18 mouse cellular contexts compared by ENCODE assay signal in the genomic region with DNA sequence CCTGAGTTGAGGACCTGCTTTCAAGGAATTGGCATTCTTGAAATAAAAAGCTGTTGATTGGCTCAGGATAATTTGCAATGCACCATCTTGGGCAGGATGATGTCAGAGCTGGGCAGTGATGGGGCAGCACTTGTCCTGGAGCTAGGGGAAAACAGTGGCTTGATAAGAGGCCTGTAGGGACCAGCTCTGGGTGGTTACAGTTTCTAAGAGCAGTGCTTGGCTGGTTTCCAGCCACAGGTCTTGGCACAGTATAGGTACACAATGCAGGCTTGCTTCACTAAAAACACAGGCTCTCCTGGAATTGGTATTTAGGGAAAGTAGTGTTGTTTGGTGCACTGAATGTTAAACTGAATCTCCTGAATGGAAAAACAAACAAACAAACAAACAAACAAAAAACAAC.
A peak's percentile ranks its signal among the peaks of the same experiment; 100 is the strongest.
DNase-seq lines count a peak whose midpoint lies in the region; ATAC-seq and TF ChIP-seq lines count a peak whose summit lies in the region.
"Had no signal": no experiment of that assay in that cellular context is flagged by ENCODE, and none has a peak within 500 bp of the region (broad histone marks: within the 10 kb centered on the region; RNA-seq: fewer than 3 reads in every experiment).

No protein-coding gene starts in this region.

- H3K9ac ChIP-seq in heart, postnatal 0 days (replicated peaks; ENCODE audit: low read depth, low read length) = no peak overlapping the region
- no peak overlapping the region for H3K9ac ChIP-seq in heart, embryonic 12.5 days
- no peak overlapping the region for H3K9ac ChIP-seq in lung, embryonic 14.5 days
- H3K9ac ChIP-seq in stomach, embryonic 15.5 days = no peak overlapping the region
- H3K9ac ChIP-seq: forebrain, embryonic 13.5 days; limb, embryonic 13.5 days; neural tube, embryonic 15.5 days had no signal

- no peaks in the 10 kb centered on the region; the same call in 1 of the 2 replicates for H3K27me3 ChIP-seq in heart, postnatal 0 days (ENCODE audit: control insufficient read depth, insufficient read depth, low read length)
- no peaks in the 10 kb centered on the region; the same call in 1 of the 2 replicates for H3K27me3 ChIP-seq in heart, embryonic 12.5 days (replicated peaks)
- no peaks in the 10 kb centered on the region for H3K27me3 ChIP-seq in lung, embryonic 14.5 days (ENCODE audit: insufficient read depth, low read length)
- no peaks in the 10 kb centered on the region for H3K27me3 ChIP-seq in stomach, embryonic 15.5 days (replicated peaks)
- H3K27me3 ChIP-seq: forebrain, embryonic 13.5 days; limb, embryonic 13.5 days; neural tube, embryonic 15.5 days had no signal

- H3K4me2 ChIP-seq in heart, postnatal 0 days (ENCODE audit: low read depth, low read length) = no peak overlapping the region
- no peak overlapping the region for H3K4me2 ChIP-seq in heart, embryonic 12.5 days
- H3K4me2 ChIP-seq in lung, embryonic 14.5 days = no peak overlapping the region
- H3K4me2 ChIP-seq in stomach, embryonic 15.5 days = no peak overlapping the region
- H3K4me2 ChIP-seq: forebrain, embryonic 13.5 days; limb, embryonic 13.5 days; midbrain, embryonic 12.5 days; neural tube, embryonic 15.5 days had no signal

- no peaks in the 10 kb centered on the region for H3K9me3 ChIP-seq in heart, postnatal 0 days (replicated peaks; ENCODE audit: control insufficient read depth, low read length)
- no peaks in the 10 kb centered on the region for H3K9me3 ChIP-seq in heart, embryonic 12.5 days (replicated peaks)
- no peaks in the 10 kb centered on the region for H3K9me3 ChIP-seq in lung, embryonic 14.5 days (ENCODE audit: low read depth, low read length)
- H3K9me3 ChIP-seq in stomach, embryonic 15.5 days = no peaks in the 10 kb centered on the region
- H3K9me3 ChIP-seq: forebrain, embryonic 13.5 days; limb, embryonic 13.5 days; midbrain, embryonic 12.5 days; neural tube, embryonic 15.5 days had no signal

- no peak for TF ChIP-seq EP300 in heart, postnatal 0 days (IDR thresholded peaks at IDR 0.05; ENCODE audit: low read depth)

- peak; percentile 60 for ATAC-seq in heart, postnatal 0 days (ENCODE audit: insufficient read depth, low read depth)
- ATAC-seq in heart, embryonic 12.5 days (ENCODE audit: insufficient number of reproducible peaks, low FRiP score) = no peak
- ATAC-seq in lung, embryonic 14.5 days (ENCODE audit: insufficient read depth) = no peak
- peak; percentile 68; the same call in 1 of the 2 replicates for ATAC-seq in stomach, embryonic 15.5 days (ENCODE audit: insufficient read depth, low FRiP score, low read depth)
- ATAC-seq: forebrain, embryonic 13.5 days; hindbrain, postnatal 0 days had no signal

- H3K4me3 ChIP-seq in heart, postnatal 0 days (ENCODE audit: low read depth, low read length) = no peak overlapping the region
- H3K4me3 ChIP-seq in heart, embryonic 12.5 days = no peak overlapping the region
- no peak overlapping the region for H3K4me3 ChIP-seq in lung, embryonic 14.5 days (ENCODE audit: low read depth, low read length)
- no peak overlapping the region for H3K4me3 ChIP-seq in stomach, embryonic 15.5 days (replicated peaks)
- H3K4me3 ChIP-seq: forebrain, embryonic 13.5 days; limb, embryonic 13.5 days; midbrain, embryonic 12.5 days; myocyte; neural tube, embryonic 15.5 days had no signal

- DNase-seq in heart, postnatal 0 days (ENCODE audit: low spot score) = peak; percentile 7
- DNase-seq in lung, embryonic 14.5 days = peak; percentile 33
- DNase-seq in lung, postnatal 10 days = no peak
- DNase-seq in kidney, adult 9 months = peak; percentile 42
- DNase-seq in embryo, embryonic 9.5 days (ENCODE audit: extremely low spot score) = no peak
- DNase-seq: cerebellum, postnatal 10 days; embryo, embryonic 11 days; heart, postnatal 14 days; right cerebral cortex, postnatal 4 days had no signal

- H3K27ac ChIP-seq in heart, postnatal 0 days (ENCODE audit: low read depth) = no peak overlapping the region
- H3K27ac ChIP-seq in heart, embryonic 12.5 days (ENCODE audit: poor library complexity, severe bottlenecking) = no peak overlapping the region
- no peak overlapping the region for H3K27ac ChIP-seq in lung, embryonic 14.5 days (ENCODE audit: low read depth)
- no peak overlapping the region for H3K27ac ChIP-seq in stomach, embryonic 15.5 days
- H3K27ac ChIP-seq: forebrain, embryonic 13.5 days; hindbrain, postnatal 0 days; kidney, postnatal 0 days; limb, embryonic 13.5 days; midbrain, embryonic 12.5 days; neural tube, embryonic 15.5 days had no signal

- H3K36me3 ChIP-seq in heart, postnatal 0 days (replicated peaks; ENCODE audit: control insufficient read depth, insufficient read depth, low read length) = no peaks in the 10 kb centered on the region
- H3K36me3 ChIP-seq in heart, embryonic 12.5 days = no peaks in the 10 kb centered on the region
- H3K36me3 ChIP-seq in lung, embryonic 14.5 days (ENCODE audit: insufficient read depth) = no peaks in the 10 kb centered on the region
- no peaks in the 10 kb centered on the region for H3K36me3 ChIP-seq in stomach, embryonic 15.5 days
- H3K36me3 ChIP-seq: limb, embryonic 13.5 days; midbrain, embryonic 12.5 days; neural tube, embryonic 15.5 days had no signal

- no peaks in the 10 kb centered on the region for H3K4me1 ChIP-seq in heart, postnatal 0 days (ENCODE audit: control insufficient read depth, insufficient read depth)
- H3K4me1 ChIP-seq in heart, embryonic 12.5 days (replicated peaks) = no peaks in the 10 kb centered on the region
- no peaks in the 10 kb centered on the region for H3K4me1 ChIP-seq in lung, embryonic 14.5 days (ENCODE audit: insufficient read depth)
- H3K4me1 ChIP-seq in stomach, embryonic 15.5 days = no peaks in the 10 kb centered on the region

- TF ChIP-seq CTCF in heart, postnatal 0 days (IDR thresholded peaks at IDR 0.05; ENCODE audit: low read depth) = no peak
- no peak for TF ChIP-seq CTCF in lung, embryonic 14.5 days (IDR thresholded peaks at IDR 0.05; ENCODE audit: low read depth)

Comparison
In these comparisons a context has a peak if more than half of its experiments do, and no peak if none do; other contexts are left out.
1. ATAC-seq: peak in heart, postnatal 0 days (single experiment) and stomach, embryonic 15.5 days (single experiment); none in heart, embryonic 12.5 days (single experiment) and lung, embryonic 14.5 days (single experiment).
2. DNase-seq: peak in heart, postnatal 0 days (single experiment), lung, embryonic 14.5 days (single experiment) and kidney, adult 9 months (single experiment); none in lung, postnatal 10 days (single experiment) and embryo, embryonic 9.5 days (single experiment).